Mouse (Mus musculus) lung, embryonic 15.5 days (tissue): ENCODE results near the gene Pola1. TPM values are rescaled to one million over a fixed set of nuclear protein-coding genes. Genes with fewer than 3 reads are reported as not detected.

Experiments
- ATAC-seq: fragments of 200-750 bp; cut with Nextera tagmentation; 2 replicates; pipeline ENCODE4 v1.8.0; 2017; ENCODE audit warnings: moderate number of reproducible peaks, borderline replicate concordance; ENCODE audit not compliant: low FRiP score, low TSS enrichment; ENCODE audit errors: extremely low read depth
- H3K27ac ChIP-seq: fragments of 300-500 bp; sonication (generic); 2 replicates; pipeline ENCODE4 v1.5.1; 2015; ENCODE audit warnings: moderate library complexity, mild to moderate bottlenecking, inconsistent platforms
- H3K27me3 ChIP-seq: fragments of 300-500 bp; sonication (generic); 2 replicates; pipeline ENCODE4 v1.6.1; 2015; ENCODE audit warnings: inconsistent platforms
- H3K36me3 ChIP-seq: fragments of 300-500 bp; sonication (generic); 2 replicates; pipeline ENCODE4 v1.6.1; 2015; ENCODE audit warnings: inconsistent platforms
- H3K4me1 ChIP-seq: fragments of 300-500 bp; sonication (generic); 2 replicates; pipeline ENCODE4 v1.6.1; 2015; ENCODE audit warnings: inconsistent platforms
- H3K4me2 ChIP-seq: fragments of 300-500 bp; sonication (generic); 2 replicates; pipeline ENCODE4 v1.6.1; 2015; ENCODE audit warnings: inconsistent platforms, mild to moderate bottlenecking, moderate library complexity
- H3K4me3 ChIP-seq: fragments of 300-500 bp; sonication (generic); 2 replicates; pipeline ENCODE4 v1.5.1; 2015; ENCODE audit warnings: mild to moderate bottlenecking, inconsistent platforms
- H3K9ac ChIP-seq: fragments of 300-500 bp; sonication (generic); 2 replicates; pipeline ENCODE4 v1.6.1; 2015; ENCODE audit warnings: inconsistent platforms
- H3K9me3 ChIP-seq: fragments of 300-500 bp; sonication (generic); 2 replicates; pipeline ENCODE4 v1.6.1; 2016; ENCODE audit warnings: inconsistent platforms
- WGBS: fragments of 180-500 bp; shearing (Covaris S2); methylation state at CpG from one replicate; pipeline ENCODE4 v1.1.7; 2015; 5-methylcytosine and 5-hydroxymethylcytosine counted together
- polyA plus RNA-seq: library from polyadenylated mRNA; unstranded; fragments of >200 nt; fragmentation: Nextera tagmentation; extraction: Ambion mirVana; gene quantifications from 2 replicates; pipeline ENCODE4 v1.2.1, GENCODE M21; 2015

The Pola1 gene
- polyA plus RNA-seq, 1 experiment from 2014 or later = 24.7 TPM

DNA sequence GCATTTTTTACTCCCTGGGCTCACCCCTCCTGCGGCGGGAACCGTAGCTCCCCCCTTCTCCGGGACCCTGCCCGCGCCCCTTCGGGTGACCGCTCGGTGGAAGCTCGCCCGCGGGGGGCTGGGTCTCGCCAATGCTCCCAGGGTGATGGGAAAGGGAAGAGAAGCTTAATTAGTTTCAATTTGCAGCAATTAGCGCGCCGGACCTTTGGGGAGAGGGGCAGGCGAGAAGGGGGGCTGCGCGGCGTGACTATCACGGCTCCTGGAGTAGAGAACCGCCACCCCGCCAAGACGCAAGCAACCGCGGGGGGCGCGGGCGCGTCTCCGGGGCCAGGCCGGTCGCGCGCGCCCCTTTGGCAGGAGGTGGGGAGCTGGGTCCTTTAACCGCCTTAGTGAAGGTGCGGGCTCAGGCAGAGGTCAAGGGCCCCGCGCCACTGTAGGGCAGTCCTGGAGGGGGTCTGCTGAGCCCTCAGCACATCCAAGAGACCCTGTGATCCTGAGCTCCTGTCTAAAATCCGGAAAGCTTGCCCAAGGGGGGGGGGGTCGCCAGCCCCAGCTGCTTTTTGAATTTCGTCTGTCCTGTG lies 332.8 kb downstream of the Pola1 start:
- no peak overlapping the region for H3K9ac ChIP-seq
- ATAC-seq = no peak
- no peak overlapping the region for H3K27ac ChIP-seq
- no peaks in the 10 kb centered on the region for H3K9me3 ChIP-seq
- H3K4me2 ChIP-seq = peak overlapping the region; percentile 52
- H3K27me3 ChIP-seq = peaks cover 90% of the 10 kb centered on the region
- 16% methylated on average over 37 of the region's 43 CpGs for WGBS
- H3K4me3 ChIP-seq = peak overlapping the region; percentile 30
- H3K36me3 ChIP-seq = no peaks in the 10 kb centered on the region
- peaks cover 10% of the 10 kb centered on the region for H3K4me1 ChIP-seq

DNA sequence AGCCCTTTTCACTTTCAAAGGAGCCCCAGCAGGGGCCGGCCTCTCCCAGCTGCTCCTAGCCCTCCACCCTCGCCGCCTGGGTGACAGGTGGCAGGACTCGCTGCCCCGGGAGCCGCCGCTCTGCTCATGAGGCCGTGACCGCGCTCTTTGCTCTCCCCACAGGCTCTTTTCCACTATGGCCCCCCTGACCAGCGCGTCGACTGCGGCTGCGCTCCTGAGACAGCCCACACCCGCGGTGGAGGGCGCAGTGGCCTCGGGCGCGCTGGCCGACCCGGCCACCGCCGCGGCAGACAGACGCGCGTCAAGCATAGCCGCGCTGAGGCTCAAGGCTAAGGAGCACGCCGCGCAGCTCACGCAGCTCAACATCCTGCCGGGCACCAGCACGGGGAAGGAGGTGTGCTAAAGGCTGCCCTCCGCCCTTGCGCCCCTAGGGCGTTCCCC lies 334.9 kb downstream of the Pola1 start:
- Histone ChIP-seq H3K4me2 (peak overlapping the region; percentile 49), H3K27ac (no peak overlapping the region), H3K27me3 (peaks cover 96% of the 10 kb centered on the region), H3K4me1 (peaks cover 10% of the 10 kb centered on the region), H3K4me3 (peak overlapping the region; percentile 24), H3K9me3 (no peaks in the 10 kb centered on the region), H3K9ac (no peak overlapping the region), H3K36me3 (no peaks in the 10 kb centered on the region)
- WGBS = 18% methylated on average over 40 of the region's 40 CpGs
- ATAC-seq = no peak

DNA sequence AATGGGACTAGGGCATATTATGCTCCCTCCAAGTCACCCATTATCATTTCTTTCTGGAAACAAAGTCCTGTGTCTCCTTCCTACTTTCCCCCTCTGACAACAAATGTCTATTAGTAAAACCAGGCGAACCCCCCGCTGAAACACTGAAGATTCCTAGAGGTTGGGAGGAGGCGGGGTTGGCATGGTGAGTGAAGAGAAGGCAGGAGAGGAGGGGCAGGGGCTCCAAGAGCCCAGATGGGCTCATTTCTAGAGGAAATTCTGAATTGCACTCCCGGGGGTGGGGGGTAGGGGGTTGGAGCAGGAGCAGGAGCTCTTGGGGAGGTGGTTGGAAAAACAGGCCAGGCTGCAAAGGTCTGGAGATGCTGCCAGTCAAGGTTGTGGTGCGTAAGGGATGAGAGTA lies 336.1 kb downstream of the Pola1 start:
- Histone ChIP-seq H3K9ac (no peak overlapping the region), H3K4me3 (no peak overlapping the region), H3K4me1 (peaks cover 10% of the 10 kb centered on the region), H3K9me3 (no peaks in the 10 kb centered on the region), H3K27ac (no peak overlapping the region), H3K36me3 (no peaks in the 10 kb centered on the region), H3K27me3 (peaks cover 98% of the 10 kb centered on the region), H3K4me2 (no peak overlapping the region)
- WGBS = 11% methylated on average over 5 of the region's 5 CpGs
- ATAC-seq = no peak

DNA sequence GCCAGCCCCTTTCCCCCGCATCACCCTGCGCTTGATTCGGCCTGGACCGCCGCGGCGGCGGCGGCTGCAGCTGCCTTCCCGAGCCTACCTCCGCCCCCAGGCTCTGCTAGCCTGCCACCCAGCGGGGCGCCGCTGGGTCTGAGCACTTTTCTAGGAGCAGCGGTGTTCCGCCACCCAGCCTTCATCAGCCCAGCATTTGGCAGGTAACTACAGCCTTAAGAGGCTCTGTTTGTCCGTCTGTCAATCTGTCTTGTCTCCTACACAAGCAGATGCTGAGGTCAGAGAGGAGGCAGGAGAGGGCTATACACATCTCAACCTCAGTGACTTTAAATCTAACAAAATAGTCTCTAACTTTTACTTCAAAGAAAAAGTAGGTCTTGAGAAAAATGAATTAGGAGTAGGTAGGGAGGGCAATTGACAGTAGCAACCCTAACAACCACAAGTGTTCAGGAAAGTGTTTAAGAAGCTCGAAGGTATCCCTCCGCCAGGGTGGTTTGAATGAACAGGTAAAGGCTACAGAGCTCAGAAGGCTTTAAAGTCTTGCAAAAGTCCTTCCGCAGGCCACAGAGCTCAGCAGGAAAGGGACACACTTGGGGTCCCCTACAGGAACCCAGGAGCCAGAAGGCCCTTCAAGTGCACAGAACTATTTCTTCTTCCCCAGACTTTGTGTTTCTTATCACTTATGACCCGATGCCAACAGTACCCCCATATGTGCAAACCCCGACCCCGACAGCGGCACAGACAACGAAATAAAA lies 337.0 kb downstream of the Pola1 start:
- Histone ChIP-seq H3K27ac (no peak overlapping the region), H3K4me2 (no peak overlapping the region), H3K27me3 (peaks cover 98% of the 10 kb centered on the region), H3K36me3 (no peaks in the 10 kb centered on the region), H3K4me3 (no peak overlapping the region), H3K9me3 (no peaks in the 10 kb centered on the region), H3K9ac (no peak overlapping the region), H3K4me1 (peaks cover 10% of the 10 kb centered on the region)
- 13% methylated on average over 23 of the region's 25 CpGs for WGBS
- ATAC-seq = no peak

DNA sequence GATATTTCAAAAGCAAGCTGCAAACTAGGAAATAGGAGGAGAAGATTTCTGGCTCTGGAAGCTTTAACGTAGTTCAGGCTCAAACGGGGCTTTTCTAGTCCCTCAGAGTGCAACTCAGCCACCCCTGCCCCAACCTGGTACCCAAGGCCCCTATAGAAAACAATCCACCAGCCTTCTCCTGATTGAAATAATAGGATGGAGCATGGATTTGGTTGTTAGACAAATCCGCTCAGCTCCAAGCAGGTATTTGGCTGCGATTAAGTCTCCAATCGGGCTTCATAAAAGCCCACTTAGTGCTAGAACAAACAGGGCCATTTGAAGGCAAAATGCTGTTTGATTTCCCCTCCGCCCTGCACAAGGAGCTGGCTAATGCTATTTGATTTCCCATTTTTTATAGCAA lies 339.9 kb downstream of the Pola1 start:
- 18% methylated on average over 6 of the region's 6 CpGs for whole genome bisulfite sequencing
- H3K4me2 ChIP-seq = no peak overlapping the region
- H3K4me3 ChIP-seq = no peak overlapping the region
- no peak overlapping the region for H3K27ac ChIP-seq
- ATAC-seq = no peak
- peaks cover 8% of the 10 kb centered on the region; the same call in 1 of the 2 replicates for H3K4me1 ChIP-seq
- no peak overlapping the region for H3K9ac ChIP-seq
- no peaks in the 10 kb centered on the region for H3K9me3 ChIP-seq
- H3K27me3 ChIP-seq = peaks cover 97% of the 10 kb centered on the region
- no peaks in the 10 kb centered on the region for H3K36me3 ChIP-seq

DNA sequence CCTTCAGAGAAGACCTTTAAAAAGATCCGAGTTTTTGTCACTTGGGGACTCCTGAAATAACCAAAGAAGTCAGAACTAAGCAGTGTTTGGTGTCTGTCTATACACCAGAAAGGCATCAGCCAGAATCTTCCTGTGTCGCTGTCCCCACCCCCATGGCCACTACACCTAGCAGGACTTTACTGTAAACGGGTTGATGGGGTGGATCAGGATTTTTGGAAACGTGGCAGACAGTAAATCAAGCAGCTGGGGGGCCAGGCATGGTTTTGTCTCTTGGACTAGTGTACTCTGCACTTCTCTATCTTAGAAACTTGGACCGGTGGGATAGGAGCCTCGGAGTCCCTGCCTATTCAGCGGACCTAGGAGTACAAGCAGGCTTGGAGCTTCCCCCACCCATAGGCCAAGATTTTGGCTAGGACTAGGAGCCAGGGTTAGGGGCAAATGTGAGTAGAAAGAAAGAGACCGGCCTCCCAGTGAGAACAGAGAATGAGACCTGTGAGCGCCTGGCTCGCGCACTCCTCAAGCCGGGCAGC lies 342.0 kb downstream of the Pola1 start:
- no peak overlapping the region for H3K4me2 ChIP-seq
- peaks cover 12% of the 10 kb centered on the region; the same call in 1 of the 2 replicates for H3K4me1 ChIP-seq
- ATAC-seq = no peak
- 15% methylated on average over 12 of the region's 12 CpGs for WGBS
- no peaks in the 10 kb centered on the region for H3K9me3 ChIP-seq
- H3K4me3 ChIP-seq = no peak overlapping the region
- H3K36me3 ChIP-seq = no peaks in the 10 kb centered on the region
- H3K9ac ChIP-seq = no peak overlapping the region
- no peak overlapping the region for H3K27ac ChIP-seq
- H3K27me3 ChIP-seq = peaks cover 98% of the 10 kb centered on the region

DNA sequence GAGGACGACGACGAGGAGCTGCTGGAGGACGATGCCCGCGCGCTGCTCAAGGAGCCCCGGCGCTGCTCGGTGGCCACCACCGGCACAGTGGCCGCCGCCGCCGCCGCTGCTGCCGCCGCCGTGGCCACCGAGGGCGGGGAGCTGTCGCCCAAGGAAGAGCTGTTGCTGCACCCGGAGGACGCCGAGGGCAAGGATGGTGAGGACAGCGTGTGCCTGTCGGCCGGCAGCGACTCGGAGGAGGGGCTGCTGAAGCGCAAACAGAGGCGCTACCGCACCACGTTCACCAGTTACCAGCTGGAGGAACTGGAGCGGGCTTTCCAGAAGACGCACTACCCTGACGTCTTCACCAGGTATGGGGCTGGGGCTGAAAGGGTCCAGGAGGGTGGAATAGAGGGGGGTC lies 342.9 kb downstream of the Pola1 start:
- Histone ChIP-seq H3K9ac (no peak overlapping the region), H3K9me3 (no peaks in the 10 kb centered on the region), H3K36me3 (no peaks in the 10 kb centered on the region), H3K4me3 (peak overlapping the region; percentile 28), H3K4me2 (peak overlapping the region; percentile 56), H3K4me1 (peaks cover 12% of the 10 kb centered on the region; the same call in 1 of the 2 replicates), H3K27ac (no peak overlapping the region), H3K27me3 (peaks cover 98% of the 10 kb centered on the region)
- ATAC-seq = no peak
- WGBS = 11% methylated on average over 28 of the region's 37 CpGs

DNA sequence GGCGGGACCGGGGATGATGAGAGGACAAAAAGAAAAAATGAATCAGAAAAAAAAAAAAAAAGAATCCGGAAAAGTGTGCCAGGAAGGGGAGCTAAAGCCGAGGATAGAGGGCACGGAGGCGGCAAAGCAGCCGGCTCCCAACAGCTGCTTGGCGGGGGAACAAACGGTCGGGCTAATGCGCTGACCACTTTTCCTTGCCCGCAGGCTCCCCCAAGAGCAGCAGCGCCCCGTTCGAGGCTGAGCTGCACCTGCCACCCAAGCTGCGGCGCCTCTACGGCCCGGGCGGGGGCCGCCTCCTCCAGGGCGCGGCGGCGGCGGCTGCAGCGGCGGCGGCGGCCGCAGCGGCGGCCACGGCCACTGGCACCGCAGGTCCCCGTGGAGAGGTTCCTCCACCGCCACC lies 343.6 kb downstream of the Pola1 start:
- Histone ChIP-seq H3K4me2 (peak overlapping the region; percentile 56), H3K27me3 (peaks cover 93% of the 10 kb centered on the region), H3K27ac (no peak overlapping the region), H3K36me3 (no peaks in the 10 kb centered on the region), H3K9ac (no peak overlapping the region), H3K4me1 (peaks cover 12% of the 10 kb centered on the region; the same call in 1 of the 2 replicates), H3K4me3 (peak overlapping the region; percentile 28), H3K9me3 (no peaks in the 10 kb centered on the region)
- no peak for ATAC-seq
- 28% methylated on average over 10 of the region's 37 CpGs for WGBS

DNA sequence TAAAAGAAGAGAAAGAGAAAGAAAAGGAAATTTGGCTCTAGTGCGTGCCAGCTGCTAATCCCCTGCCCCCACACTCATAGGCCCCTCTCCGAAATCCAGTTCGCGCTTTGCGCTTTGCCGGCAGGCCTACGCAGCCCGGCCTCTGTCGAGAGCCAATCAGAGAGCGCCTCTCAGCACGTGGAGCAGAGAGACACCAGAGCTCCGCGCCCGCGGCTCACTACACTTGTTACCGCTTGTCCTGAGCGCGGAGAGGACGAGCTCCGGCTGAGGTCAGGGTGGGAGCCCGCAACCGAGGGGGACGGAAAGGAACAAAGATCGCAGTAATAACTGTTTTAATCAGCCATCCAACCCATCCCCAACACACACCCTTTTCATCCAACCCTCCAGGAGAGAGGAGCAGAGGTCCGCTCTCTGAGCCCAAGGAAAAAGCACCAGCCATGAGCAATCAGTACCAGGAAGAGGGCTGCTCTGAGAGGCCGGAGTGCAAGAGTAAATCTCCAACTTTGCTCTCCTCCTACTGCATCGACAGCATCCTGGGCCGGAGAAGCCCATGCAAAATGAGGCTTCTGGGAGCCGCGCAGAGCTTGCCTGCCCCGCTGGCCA lies 345.6 kb downstream of the Pola1 start, which contains the start of gene Arx:
TSS of gene Arx (plus strand) at position 155 of the 603 bp plus-strand sequence.
- Histone ChIP-seq H3K36me3 (no peaks in the 10 kb centered on the region), H3K4me2 (peak within 1 kb of the TSS; percentile 18; the same call in 1 of the 2 replicates), H3K4me3 (no peak within 1 kb of the TSS), H3K9ac (no peak within 1 kb of the TSS), H3K9me3 (no peaks in the 10 kb centered on the region), H3K4me1 (peaks cover 12% of the 10 kb centered on the region; the same call in 1 of the 2 replicates), H3K27me3 (peaks cover 94% of the 10 kb centered on the region), H3K27ac (no peak within 1 kb of the TSS)
- ATAC-seq = peak; percentile 91
- WGBS = 13% methylated on average over 31 of the region's 31 CpGs

DNA sequence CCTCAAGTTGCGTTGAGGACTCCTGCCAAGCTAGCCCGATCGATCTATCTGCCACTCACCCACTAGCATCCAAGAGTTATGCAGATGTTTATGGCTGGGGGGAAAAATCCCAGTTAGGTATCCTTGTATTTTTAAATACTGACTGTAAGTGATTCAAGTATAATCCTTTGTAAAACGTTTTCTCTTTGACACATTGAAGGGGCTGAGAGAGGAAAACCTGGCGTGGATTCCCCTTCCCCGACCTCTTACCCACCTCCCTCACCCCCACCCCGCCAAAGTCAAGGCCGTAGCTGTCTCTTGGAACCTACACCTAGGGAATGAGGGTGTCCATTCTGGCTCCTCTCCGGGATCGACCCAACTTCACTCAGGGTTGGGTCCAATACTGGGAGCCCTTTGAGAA lies 346.9 kb downstream of the Pola1 start:
- no peak overlapping the region for H3K27ac ChIP-seq
- H3K4me1 ChIP-seq = peaks cover 12% of the 10 kb centered on the region; the same call in 1 of the 2 replicates
- peaks cover 87% of the 10 kb centered on the region for H3K27me3 ChIP-seq
- no peaks in the 10 kb centered on the region for H3K36me3 ChIP-seq
- H3K9me3 ChIP-seq = no peaks in the 10 kb centered on the region
- no peak overlapping the region for H3K9ac ChIP-seq
- no peak overlapping the region for H3K4me3 ChIP-seq
- no peak overlapping the region for H3K4me2 ChIP-seq
- ATAC-seq = no peak
- 10% methylated on average over 10 of the region's 10 CpGs for WGBS

DNA sequence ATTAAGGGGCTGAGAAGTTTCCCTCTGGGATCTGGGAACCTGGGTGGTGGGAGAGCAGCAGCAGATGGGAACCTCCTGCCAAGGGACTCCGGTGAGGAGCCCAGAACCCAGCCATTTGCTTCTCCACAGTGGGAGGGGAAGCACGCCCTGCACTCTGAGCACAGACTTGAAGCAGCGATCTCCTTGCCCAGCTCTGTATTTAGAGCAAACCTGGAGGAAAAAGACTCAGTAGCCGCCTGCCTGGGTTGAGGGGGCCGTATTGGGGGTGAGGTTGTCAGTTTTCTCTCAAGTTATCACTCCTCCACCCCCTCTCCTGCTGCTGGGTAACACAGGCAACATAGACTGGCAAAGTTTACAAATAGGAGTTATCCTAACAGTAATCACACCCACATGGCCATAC lies 350.2 kb downstream of the Pola1 start:
- Histone ChIP-seq H3K27ac (no peak overlapping the region), H3K4me2 (peak overlapping the region; percentile 30), H3K36me3 (no peaks in the 10 kb centered on the region), H3K4me3 (0 out of 2 replicates have a peak overlapping the region, but pooled peaks have one; percentile 7), H3K9me3 (no peaks in the 10 kb centered on the region), H3K9ac (no peak overlapping the region), H3K4me1 (0 out of 2 replicates have a peak, but pooled peaks cover 4% of the 10 kb centered on the region), H3K27me3 (peaks cover 75% of the 10 kb centered on the region)
- WGBS = 15% methylated on average over 3 of the region's 5 CpGs
- no peak for ATAC-seq
